Mouse (Mus musculus) hematopoietic stem cell, adult 5-6 weeks (primary cell): ENCODE measurements at regions not wholly inside any gene's neighbourhood (a gene's known extent, or its start where the extent isn't known, plus 50 kb on each side); places are given as distances from the start of the nearest gene placed in this dataset.

Experiments
- ATAC-seq, 2 experiments: fragments of 125-278 bp in 1 of 2; replicated peaks in 1 of 2; 2 replicates each; pipeline ENCODE4 v1.8.0; 2016 to 2017; ENCODE audit warnings: inconsistent platforms in 2 of 2, mild to moderate bottlenecking in 2 of 2, moderate number of reproducible peaks in 2 of 2, low read depth in 1 of 2, moderate TSS enrichment in 1 of 2; ENCODE audit not compliant: low FRiP score in 2 of 2, poor library complexity in 2 of 2, severe bottlenecking in 2 of 2, insufficient read depth in 1 of 2, low TSS enrichment in 1 of 2

DNA sequence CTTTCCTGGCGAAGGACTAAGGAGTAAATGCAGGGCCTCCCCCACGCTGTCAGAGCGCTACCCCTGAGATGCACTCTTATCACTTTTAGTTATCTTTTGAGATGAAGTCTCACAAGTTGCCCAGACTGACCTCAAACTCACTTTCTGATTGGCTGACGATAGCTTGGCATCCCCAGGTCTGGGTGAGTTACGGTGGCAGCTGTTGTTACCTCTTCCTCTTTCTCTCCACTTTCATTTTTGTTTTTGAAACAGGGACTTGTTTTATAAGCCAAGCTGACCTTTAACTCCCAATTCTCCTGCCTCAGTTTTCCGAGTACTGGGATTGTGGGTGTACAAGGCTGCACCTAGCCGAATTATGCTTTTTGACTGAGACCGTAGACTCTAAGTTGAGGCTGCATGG, 53.0 kb upstream of the Tcf7l2 start:
- ATAC-seq = peak; percentile 86 to 87

- no peak for ATAC-seq
Measured at GRCm38 (mm10) chr19:55689200-55689949, 52.2 kb upstream of the Tcf7l2 start.
